Mouse (Mus musculus) macrophage (primary cell): ENCODE measurements around the gene Irf4. TPM values are rescaled to one million over a fixed set of nuclear protein-coding genes. Genes with fewer than 3 reads are reported as not detected.

ENCODE experiments used
- H3K27ac ChIP-seq: fragments of 350-480 bp; formaldehyde crosslinking; 2 replicates; pipeline ENCODE4 v1.9.0; 2021
- H3K36me3 ChIP-seq: fragments of 350-480 bp; formaldehyde crosslinking; 2 replicates; pipeline ENCODE4 v1.9.0; 2021; ENCODE audit errors: inconsistent target
- H3K4me3 ChIP-seq: fragments of 350-480 bp; formaldehyde crosslinking; 2 replicates; pipeline ENCODE4 v1.9.0; 2021; ENCODE audit errors: inconsistent target
- H3K79me2 ChIP-seq: fragments of 350-480 bp; formaldehyde crosslinking; 2 replicates; pipeline ENCODE4 v1.9.0; 2021; ENCODE audit errors: inconsistent target
- WGBS: methylation state at CpG from one replicate; pipeline ENCODE4 v1.1.7; 2026; ENCODE audit warnings: inconsistent platforms; ENCODE audit not compliant: missing documents; 5-methylcytosine and 5-hydroxymethylcytosine counted together
- polyA plus RNA-seq: library from polyadenylated mRNA; stranded (reverse); fragments of 250-400 nt; gene quantifications from 3 replicates; pipeline ENCODE4 v1.2.4, GENCODE M21; 2018; ENCODE audit warnings: inconsistent platforms

The Irf4 gene
- polyA plus RNA-seq, 1 experiment from 2014 or later, result 1.2 TPM

DNA sequence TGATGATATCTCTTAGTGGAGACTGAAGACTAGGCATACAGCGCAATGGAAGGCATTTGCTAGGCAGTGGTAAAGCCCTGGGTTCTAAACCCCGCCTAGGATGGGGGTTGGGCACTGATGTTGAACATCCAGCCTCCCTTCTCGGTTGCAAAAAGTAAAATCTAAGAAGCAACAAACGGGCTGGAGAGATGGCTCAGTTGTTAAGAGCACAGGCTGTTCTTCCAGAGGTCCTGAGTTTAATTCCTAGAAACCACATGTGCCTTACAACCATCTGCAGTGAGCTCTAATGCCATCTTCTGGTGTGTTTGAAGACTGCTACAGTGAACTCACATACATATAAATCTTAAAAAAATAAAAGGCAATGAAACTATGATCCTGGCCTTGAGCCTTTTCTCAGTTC lies 13.2 kb downstream of the Irf4 start:
- no peak overlapping the region for H3K4me3 ChIP-seq
- H3K36me3 ChIP-seq, result no peaks in the 10 kb centered on the region
- 94% methylated on average over 4 of the region's 4 CpGs for WGBS
- H3K27ac ChIP-seq, result no peak overlapping the region
- no peaks in the 10 kb centered on the region for H3K79me2 ChIP-seq

DNA sequence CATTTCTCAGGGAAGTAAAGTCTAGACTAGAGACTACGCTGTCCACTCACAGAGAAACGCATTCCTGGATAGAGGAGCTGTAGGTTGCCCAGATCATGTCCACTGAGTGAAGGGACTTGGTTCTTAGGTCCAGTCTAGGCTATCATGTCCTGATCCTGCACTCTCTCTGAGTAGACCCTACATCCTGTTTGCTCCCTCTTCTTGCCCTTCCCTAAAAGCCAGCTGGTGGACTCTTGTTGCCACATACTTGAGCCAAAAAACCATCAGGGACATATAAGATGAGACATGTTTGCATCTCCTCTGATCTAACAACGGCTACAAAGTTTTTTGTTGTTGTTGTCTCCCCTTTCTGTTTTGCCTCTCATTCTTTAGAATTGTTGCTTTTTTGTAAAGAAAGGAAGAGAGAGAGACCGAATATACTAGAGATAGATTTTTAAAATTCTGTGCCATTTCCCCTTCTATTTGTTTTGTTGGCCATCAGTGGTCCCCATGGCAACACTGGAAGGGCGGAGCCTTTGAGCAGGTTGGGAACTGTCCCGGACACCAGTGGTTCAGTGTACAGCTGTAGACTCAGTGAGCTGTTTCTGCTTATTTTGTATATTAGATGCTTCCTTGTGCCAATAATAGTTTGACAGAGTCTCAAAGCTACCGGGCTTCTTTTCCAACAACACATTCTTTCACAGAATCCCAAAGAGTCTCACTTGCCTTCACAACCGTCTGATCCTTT lies 15.2 kb downstream of the Irf4 start:
- H3K79me2 ChIP-seq, result no peaks in the 10 kb centered on the region
- no peak overlapping the region for H3K4me3 ChIP-seq
- no peak overlapping the region for H3K27ac ChIP-seq
- no peaks in the 10 kb centered on the region for H3K36me3 ChIP-seq
- WGBS, result 75% methylated on average over 8 of the region's 8 CpGs

DNA sequence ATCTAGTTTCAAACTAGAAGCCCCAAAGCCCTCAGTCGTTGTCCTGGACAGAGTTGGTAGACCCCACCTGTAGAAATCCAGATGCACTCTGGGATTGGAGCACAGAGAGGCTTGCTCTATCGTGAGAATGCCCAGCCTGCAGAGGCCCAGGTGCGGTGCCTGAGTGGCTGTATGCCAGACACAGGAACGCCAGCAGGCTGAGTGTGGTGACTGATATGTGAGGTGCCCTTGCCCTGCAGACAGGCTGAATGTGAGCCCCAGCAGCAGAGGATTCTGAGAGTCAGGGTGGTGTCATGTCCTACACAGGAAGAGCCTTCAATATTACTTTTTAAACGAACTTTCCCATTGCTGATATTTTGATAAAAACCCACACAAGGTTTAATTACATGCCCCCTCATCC lies 16.9 kb downstream of the Irf4 start:
- Histone ChIP-seq H3K36me3 (no peaks in the 10 kb centered on the region), H3K4me3 (no peak overlapping the region), H3K27ac (no peak overlapping the region), H3K79me2 (no peaks in the 10 kb centered on the region)
- WGBS, result 77% methylated on average over 5 of the region's 5 CpGs

DNA sequence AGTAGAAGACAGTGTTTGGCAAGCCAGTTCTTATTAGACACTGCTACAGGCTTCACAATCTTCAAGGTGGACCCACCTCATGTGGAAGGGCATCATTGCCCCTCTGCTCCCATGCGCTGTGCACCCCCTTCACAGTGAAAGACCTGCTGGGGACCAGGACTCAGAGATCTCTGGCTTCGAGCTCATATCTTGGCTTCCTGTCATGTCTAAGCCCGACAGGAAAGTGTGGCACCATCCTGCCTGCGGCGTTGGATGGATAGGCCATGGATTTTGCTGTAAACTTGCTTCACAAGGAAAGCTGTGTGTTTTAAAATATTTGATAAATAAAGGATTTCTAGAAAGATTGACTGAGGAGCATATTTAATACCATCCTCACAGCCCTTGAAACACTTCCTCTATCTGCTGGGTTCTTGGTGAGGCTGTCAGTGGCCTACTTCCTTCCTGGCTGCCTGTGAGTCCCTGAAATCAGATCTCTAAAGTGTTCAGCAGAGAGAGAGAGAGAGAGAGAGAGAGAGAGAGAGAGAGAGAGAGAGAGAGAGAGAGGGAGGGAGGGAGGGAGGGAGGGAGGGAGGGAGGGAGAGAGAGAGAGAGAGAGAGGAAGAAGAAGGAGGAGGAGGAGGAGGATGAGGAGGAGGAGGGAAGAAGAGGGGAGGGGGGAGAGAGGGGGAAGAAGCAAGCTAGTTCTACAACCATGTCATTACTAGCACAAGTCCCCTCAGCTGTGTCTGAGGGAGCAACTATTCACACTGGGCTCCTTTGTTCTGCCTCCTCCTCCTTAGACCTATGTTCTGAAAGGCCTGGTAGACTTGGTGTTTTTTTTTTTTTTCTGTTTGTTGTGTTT lies 17.8 kb downstream of the Irf4 start:
- peak overlapping the region; percentile 66 for H3K27ac ChIP-seq
- WGBS, result 49% methylated on average over 5 of the region's 5 CpGs
- H3K79me2 ChIP-seq, result no peaks in the 10 kb centered on the region
- H3K36me3 ChIP-seq, result no peaks in the 10 kb centered on the region
- no peak overlapping the region for H3K4me3 ChIP-seq

DNA sequence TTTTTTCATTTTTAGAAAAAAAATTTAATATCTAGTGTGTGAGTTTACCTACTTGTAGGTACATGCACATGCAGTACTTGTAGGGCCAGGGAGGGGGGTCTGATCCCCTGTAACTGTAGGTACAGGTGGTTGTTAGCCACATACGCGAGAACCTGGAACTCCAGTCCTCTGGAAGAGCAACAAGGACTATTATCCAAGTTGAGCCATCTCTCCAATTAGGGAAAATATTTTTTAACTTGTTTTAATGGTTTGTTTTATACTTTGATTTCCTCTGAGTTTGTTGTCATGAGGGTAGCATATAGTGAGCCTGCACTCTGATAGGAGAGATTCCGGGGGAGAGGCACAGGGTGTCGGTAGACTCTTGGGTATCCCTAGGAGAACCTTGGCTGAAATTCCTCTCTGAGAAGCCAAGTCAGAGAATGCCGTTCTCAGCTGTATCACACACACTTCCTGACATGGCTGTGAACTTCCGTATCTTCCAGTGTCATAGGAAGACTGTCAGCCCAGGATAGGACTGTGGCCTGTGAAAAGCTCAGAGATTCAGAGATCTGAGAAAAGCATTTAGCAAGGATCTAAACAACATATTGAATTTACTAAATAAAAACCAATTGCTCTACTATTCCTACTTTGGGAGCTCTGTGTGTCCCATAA lies 18.6 kb downstream of the Irf4 start:
- Histone ChIP-seq H3K27ac (peak overlapping the region; percentile 52), H3K4me3 (no peak overlapping the region), H3K79me2 (no peaks in the 10 kb centered on the region), H3K36me3 (no peaks in the 10 kb centered on the region)
- 76% methylated on average over 6 of the region's 6 CpGs for WGBS

DNA sequence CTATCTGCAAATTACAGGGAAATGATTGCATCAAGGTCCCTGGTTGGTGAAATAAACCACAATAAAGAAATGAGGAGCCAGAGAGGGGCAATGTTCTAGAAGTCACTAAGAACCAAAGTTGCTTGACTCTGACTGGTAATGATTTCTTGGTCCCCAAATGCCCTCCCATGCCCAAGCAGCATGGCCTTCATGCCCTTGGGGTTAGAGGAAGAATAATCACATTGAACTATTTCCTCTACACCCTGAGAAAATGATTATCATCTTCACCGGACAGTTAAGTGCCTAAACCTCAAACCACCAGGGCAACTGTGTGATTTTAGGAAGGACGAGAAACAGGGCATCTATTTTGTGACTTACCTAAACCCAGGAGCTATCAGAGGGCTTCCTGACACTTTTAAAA lies 27.0 kb downstream of the Irf4 start:
- no peak overlapping the region for H3K4me3 ChIP-seq
- H3K27ac ChIP-seq, result no peak overlapping the region
- WGBS, result 32% methylated on average over 2 of the region's 2 CpGs
- H3K79me2 ChIP-seq, result no peaks in the 10 kb centered on the region
- H3K36me3 ChIP-seq, result no peaks in the 10 kb centered on the region

DNA sequence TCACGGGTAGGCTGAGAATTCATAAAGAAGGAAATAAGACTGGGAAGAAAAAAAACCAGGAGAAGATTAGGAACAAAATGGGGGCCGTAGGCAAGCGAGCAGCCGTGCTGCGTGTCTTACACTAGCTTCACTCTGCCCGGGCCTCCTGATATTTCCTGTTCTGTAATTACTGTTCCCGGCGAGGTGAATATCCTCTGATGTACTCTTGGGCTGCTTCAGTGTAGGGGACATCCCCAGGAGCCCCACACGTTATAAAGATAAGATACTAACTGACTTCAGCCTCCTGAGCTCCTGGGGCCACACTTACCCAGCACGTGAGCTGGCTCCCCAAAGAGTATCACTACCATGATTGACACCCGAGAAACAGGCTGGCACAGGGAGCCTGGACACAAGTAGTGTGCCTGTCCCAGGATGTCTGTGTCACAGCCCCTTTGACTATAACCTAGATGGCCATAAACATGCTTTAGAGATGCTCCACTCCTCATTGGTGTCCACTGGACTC lies 28.7 kb downstream of the Irf4 start:
- Histone ChIP-seq H3K36me3 (no peaks in the 10 kb centered on the region), H3K4me3 (no peak overlapping the region), H3K27ac (no peak overlapping the region), H3K79me2 (no peaks in the 10 kb centered on the region)
- 61% methylated on average over 11 of the region's 11 CpGs for WGBS

DNA sequence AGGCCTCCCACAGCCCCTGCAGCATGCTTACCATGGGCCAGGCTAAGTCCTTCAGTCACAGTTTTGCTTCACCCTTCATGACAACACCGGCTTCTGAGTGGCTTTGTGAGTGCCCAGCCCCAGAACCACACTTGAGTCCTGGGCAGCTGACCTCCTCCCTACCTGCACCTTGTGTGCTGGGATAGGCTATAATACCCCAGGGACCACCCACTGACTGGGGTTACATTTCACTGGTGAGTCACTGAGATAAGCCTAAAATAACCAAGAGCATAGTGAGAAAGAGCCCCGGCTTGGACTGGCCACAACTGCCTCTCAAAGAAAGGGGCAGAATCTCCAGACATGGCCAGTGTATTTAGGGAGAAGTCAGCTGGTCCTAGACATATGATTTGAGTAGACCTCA lies 32.9 kb downstream of the Irf4 start:
- Histone ChIP-seq H3K27ac (no peak overlapping the region), H3K4me3 (no peak overlapping the region), H3K36me3 (no peaks in the 10 kb centered on the region), H3K79me2 (no peaks in the 10 kb centered on the region)
- WGBS, result 73% methylated on average over 2 of the region's 2 CpGs

DNA sequence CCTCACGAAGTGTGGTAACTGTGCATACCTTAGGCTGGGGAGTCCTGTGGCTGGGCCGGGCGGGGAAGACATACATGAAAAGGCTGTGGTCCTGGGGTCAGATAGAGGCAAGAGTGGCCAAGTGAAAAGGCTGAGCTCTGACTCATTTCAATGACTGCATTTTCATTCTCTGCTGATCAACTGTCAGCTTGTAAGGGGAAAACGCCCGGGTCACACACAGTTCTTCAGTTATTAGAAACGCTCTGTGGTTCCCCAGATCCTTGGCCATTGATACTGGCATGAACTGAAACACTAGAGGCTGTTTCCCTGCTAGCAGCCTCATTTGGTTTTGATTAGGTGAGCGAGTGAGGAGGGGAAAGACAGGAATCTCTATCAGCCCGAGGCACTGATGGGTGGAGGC lies 33.4 kb downstream of the Irf4 start:
- Histone ChIP-seq H3K4me3 (no peak overlapping the region), H3K27ac (no peak overlapping the region), H3K36me3 (no peaks in the 10 kb centered on the region), H3K79me2 (no peaks in the 10 kb centered on the region)
- WGBS, result 94% methylated on average over 7 of the region's 8 CpGs

DNA sequence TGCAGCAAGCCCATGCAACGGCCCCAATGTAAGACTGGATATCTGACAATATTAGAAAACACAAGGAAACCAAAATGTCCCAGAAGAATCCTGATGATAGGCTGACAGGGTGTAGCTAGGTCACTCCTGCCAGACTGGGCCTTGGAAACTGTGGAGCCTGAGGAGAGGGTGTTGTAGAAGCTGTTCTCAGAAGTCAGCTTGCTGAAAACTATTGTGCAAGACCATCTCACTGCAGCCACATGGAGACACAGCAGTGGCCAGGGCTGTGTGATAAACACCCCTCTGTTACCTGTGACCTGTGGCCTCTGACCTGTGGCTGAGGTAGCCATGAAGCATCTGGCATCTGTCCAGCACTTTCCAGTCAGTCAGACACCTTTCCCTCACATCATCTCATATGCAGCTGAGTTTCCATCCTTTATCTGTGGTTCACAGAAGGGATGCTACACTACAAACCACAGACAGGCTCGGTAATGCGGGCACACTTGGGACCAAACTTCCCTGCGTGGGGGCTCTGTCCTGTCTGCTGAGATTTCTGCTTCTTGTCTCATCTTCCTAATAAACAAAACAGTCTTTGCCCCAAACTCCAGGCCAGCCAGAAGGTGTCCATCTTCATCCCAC lies 36.5 kb downstream of the Irf4 start:
- WGBS, result 74% methylated on average over 4 of the region's 4 CpGs

DNA sequence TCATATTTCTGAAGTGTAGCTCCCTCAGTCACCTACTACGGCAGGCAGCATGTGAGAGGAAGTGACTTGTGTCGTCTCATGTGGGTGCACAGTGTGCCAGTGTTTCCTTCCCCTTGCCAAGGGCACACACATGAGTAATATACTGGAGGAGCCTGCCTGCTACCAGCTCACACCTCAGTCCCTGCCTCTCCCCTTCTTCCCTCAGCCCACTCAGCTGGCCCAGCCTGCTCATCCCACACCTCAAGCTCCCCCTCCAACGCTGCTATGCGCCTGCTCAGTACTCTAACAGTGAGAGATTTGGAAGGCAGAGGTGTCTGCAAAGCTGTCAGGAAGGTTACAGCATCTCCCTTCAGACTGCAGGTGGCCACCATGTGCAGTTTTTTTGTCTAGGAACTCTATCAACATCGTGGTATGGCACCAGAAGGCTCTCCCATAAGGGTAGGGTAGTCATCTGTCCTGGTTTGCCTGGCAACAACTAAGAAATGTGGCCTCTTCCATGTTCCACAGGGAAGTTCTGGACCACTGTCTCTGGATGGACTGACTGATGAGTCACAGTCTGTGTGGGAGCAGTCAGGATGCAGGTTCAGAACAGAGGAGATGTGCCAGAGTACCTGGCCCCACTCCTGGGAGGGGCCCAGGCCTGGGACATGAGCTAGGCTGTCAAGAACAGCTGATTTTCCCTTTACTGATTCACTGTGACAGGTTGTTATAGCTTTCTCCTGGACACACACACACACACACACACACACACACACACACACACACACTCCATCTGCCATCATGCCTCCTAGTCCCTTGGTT lies 37.4 kb downstream of the Irf4 start:
- WGBS, result 7% methylated on average over 5 of the region's 5 CpGs
- no peaks in the 10 kb centered on the region for H3K79me2 ChIP-seq
- no peaks in the 10 kb centered on the region for H3K36me3 ChIP-seq
- H3K27ac ChIP-seq, result peak overlapping the region; percentile 65
- H3K4me3 ChIP-seq, result no peak overlapping the region

More for the DNA sequence above, 36.5 kb downstream of the Irf4 start:
- no peaks in the 10 kb centered on the region for H3K79me2 ChIP-seq
- H3K27ac ChIP-seq, result peak overlapping the region; percentile 65
- H3K36me3 ChIP-seq, result no peaks in the 10 kb centered on the region
- no peak overlapping the region for H3K4me3 ChIP-seq

DNA sequence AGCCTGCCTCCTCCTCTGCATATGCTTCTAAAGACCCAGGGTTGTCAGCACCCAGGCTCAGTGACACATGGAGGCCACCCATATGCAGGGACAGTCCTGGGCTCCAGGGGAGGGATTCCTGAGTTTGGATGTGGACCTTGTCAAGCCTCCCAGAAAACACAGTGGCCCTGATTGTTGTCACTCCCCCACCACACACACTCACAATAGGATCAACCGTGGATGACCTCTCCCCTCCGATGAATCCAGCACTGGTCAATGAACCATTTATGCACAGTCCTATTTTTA lies 38.0 kb downstream of the Irf4 start:
- Histone ChIP-seq H3K79me2 (no peaks in the 10 kb centered on the region), H3K36me3 (no peaks in the 10 kb centered on the region), H3K4me3 (no peak overlapping the region), H3K27ac (peak overlapping the region; percentile 65; the same call in 1 of the 2 replicates)
- WGBS, result 96% methylated on average over 2 of the region's 2 CpGs

DNA sequence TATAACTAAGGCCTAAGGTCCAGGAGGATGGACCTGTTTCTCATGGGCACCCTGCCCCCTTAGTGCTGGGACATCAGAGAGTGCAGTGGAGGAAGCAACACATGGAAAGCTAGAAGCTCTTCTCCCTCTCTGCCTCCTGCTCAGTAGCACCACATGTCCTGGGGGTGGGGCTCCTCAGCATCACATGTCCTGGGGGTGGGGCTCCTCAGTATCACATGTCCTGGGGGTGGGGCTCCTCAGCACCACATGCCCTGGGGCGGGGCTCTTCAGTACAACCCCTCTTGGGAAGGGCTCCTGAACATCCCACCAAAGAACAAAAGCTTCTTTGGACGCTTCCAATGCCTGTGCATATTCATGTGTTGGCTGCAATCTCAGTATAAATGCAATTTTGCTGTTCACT lies 38.5 kb downstream of the Irf4 start:
- H3K79me2 ChIP-seq, result no peaks in the 10 kb centered on the region
- H3K27ac ChIP-seq, result 0 out of 2 replicates have a peak overlapping the region, but pooled peaks have one; percentile 15
- no peak overlapping the region for H3K4me3 ChIP-seq
- 100% methylated on average over 2 of the region's 2 CpGs for WGBS
- H3K36me3 ChIP-seq, result no peaks in the 10 kb centered on the region

DNA sequence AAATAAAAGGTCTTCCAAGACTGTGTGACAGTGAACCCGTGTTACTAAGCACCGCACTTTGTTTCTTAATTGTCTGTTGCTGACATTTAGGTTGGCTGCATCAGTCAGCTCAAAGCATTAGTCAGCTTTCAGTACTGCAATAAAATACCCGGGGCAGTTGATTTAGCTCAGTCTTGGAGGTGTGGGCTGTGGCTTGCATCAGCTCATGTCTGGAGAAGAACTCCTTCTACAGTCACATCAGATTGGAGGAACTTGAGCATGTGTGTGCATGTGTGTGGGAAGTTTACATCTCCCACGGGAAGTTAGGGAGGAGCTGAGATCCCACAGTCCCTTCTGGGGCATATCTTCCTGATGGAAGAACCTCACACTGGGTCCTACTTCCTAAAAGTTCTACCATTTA lies 38.9 kb downstream of the Irf4 start:
- 0 out of 2 replicates have a peak overlapping the region, but pooled peaks have one; percentile 15 for H3K27ac ChIP-seq
- H3K36me3 ChIP-seq, result no peaks in the 10 kb centered on the region
- 88% methylated on average over 4 of the region's 4 CpGs for WGBS
- H3K79me2 ChIP-seq, result no peaks in the 10 kb centered on the region
- no peak overlapping the region for H3K4me3 ChIP-seq
